Mouse (Mus musculus) small intestine, adult 2 months (tissue): ENCODE data around the gene Taf1c. TPM values are rescaled to one million over a fixed set of nuclear protein-coding genes. Genes with fewer than 3 reads are reported as not detected.

Source experiments
- H3K27ac ChIP-seq: fragments of 200-500 bp; 2 replicates; pipeline ENCODE4 v1.5.1; 2012; ENCODE audit warnings: low read depth, low read length, control low read depth, inconsistent platforms; ENCODE audit not compliant: insufficient read depth
- H3K27me3 ChIP-seq: fragments of 200-500 bp; 2 replicates; pipeline ENCODE4 v1.6.1; 2012; ENCODE audit warnings: mild to moderate bottlenecking, moderate library complexity, low read length, inconsistent platforms; ENCODE audit not compliant: control insufficient read depth, insufficient read depth
- H3K36me3 ChIP-seq: fragments of 200-500 bp; 2 replicates; pipeline ENCODE4 v1.6.1; 2012; ENCODE audit warnings: mild to moderate bottlenecking, low read length, control low read depth, inconsistent platforms; ENCODE audit not compliant: control insufficient read depth, insufficient read depth
- H3K4me1 ChIP-seq: fragments of 200-500 bp; 2 replicates; pipeline ENCODE4 v1.6.1; 2012; ENCODE audit warnings: low read length, inconsistent platforms, mixed read lengths; ENCODE audit not compliant: control insufficient read depth, insufficient read depth, insufficient read length
- H3K4me3 ChIP-seq: fragments of 200-500 bp; 2 replicates; pipeline ENCODE4 v1.5.1; 2012; ENCODE audit warnings: low read depth, mild to moderate bottlenecking, control low read depth, inconsistent platforms, low read length, moderate library complexity
- CTCF ChIP-seq: fragments of 200-500 bp; IDR thresholded peaks from 2 replicates; pipeline ENCODE4 v1.5.1; 2012; ENCODE audit warnings: low read depth, mild to moderate bottlenecking, control low read depth, inconsistent platforms, low read length, moderate library complexity, mixed read lengths; ENCODE audit not compliant: insufficient replicate concordance, insufficient read length; ENCODE audit errors: extremely low read depth
- POLR2A ChIP-seq: fragments of 200-500 bp; IDR thresholded peaks from 2 replicates; pipeline ENCODE4 v1.6.1; 2012; ENCODE audit warnings: low read depth, mild to moderate bottlenecking, control low read depth, inconsistent platforms, low read length, moderate library complexity
- WGBS: fragments of 180-500 bp; shearing (Covaris S2); methylation state at CpG from one replicate; pipeline ENCODE4 v1.1.7; 2018; 5-methylcytosine and 5-hydroxymethylcytosine counted together
- polyA plus RNA-seq: library from polyadenylated mRNA; depleted of rRNA; stranded (reverse); fragments of >200 nt; gene quantifications from 2 replicates; pipeline ENCODE4 v1.2.3, GENCODE M21; 2012

Taf1c gene
- polyA plus RNA-seq, 1 experiment, result 23.6 TPM

GRCm38 (mm10) chr8:119579096-119579495 is 25.9 kb downstream of the Taf1c start:
- Histone ChIP-seq H3K4me1 (peaks cover 21% of the 10 kb centered on the region), H3K4me3 (no peak overlapping the region), H3K27ac (peak overlapping the region; percentile 89), H3K27me3 (no peaks in the 10 kb centered on the region), H3K36me3 (no peaks in the 10 kb centered on the region)
- TF ChIP-seq POLR2A (no peak), CTCF (no peak)
- WGBS, result 50% methylated on average over 13 of the region's 13 CpGs

GRCm38 (mm10) chr8:119575366-119575726 is 29.7 kb downstream of the Taf1c start:
- no peaks in the 10 kb centered on the region for H3K27me3 ChIP-seq
- H3K27ac ChIP-seq, result no peak overlapping the region
- peak overlapping the region; percentile 89 for H3K4me3 ChIP-seq
- 0 out of 2 replicates have a peak, but pooled peaks cover 2% of the 10 kb centered on the region for H3K36me3 ChIP-seq
- peaks cover 23% of the 10 kb centered on the region for H3K4me1 ChIP-seq
- WGBS, result 2% methylated on average over 16 of the region's 16 CpGs
- TF ChIP-seq CTCF (no peak), POLR2A (no peak)

- TF ChIP-seq POLR2A, result peak; percentile 15; the same call in 1 of the 2 replicates
- TF ChIP-seq CTCF, result no peak
- peaks cover 18% of the 10 kb centered on the region for H3K4me1 ChIP-seq
- peak within 1 kb of the TSS; percentile 81 for H3K27ac ChIP-seq
- H3K36me3 ChIP-seq, result 0 out of 2 replicates have a peak, but pooled peaks cover 2% of the 10 kb centered on the region
- H3K4me3 ChIP-seq, result peak within 1 kb of the TSS; percentile 89
- H3K27me3 ChIP-seq, result no peaks in the 10 kb centered on the region
- under 1% methylated on average over 97 of the region's 97 CpGs for WGBS
These were observed 30.3 kb downstream of the Taf1c start, which contains the start of the genes Hsdl1 and Dnaaf1 for GRCm38 (mm10) chr8:119574437-119575365. Gene Hsdl1, minus strand, starts transcription at chr8:119575183. Gene Dnaaf1, plus strand, starts transcription at chr8:119575235.

- TF ChIP-seq CTCF, result no peak
- peak overlapping the region; percentile 11; the same call in 1 of the 2 replicates for H3K4me3 ChIP-seq
- 0 out of 2 replicates have a peak overlapping the region, but pooled peaks have one; percentile 0 for H3K27ac ChIP-seq
- peaks cover 5% of the 10 kb centered on the region for H3K4me1 ChIP-seq
- H3K36me3 ChIP-seq, result peaks cover 6% of the 10 kb centered on the region; the same call in 1 of the 2 replicates
- no peaks in the 10 kb centered on the region for H3K27me3 ChIP-seq
- WGBS, result 37% methylated on average over 4 of the region's 4 CpGs
These were observed 32.6 kb downstream of the Taf1c start for GRCm38 (mm10) chr8:119572411-119572810.

GRCm38 (mm10) chr8:119571135-119571534 is 33.9 kb downstream of the Taf1c start:
- H3K4me3 ChIP-seq, result no peak overlapping the region
- peaks cover 5% of the 10 kb centered on the region for H3K4me1 ChIP-seq
- TF ChIP-seq CTCF, result no peak
- no peak for TF ChIP-seq POLR2A
- H3K27ac ChIP-seq, result no peak overlapping the region
- H3K36me3 ChIP-seq, result peaks cover 11% of the 10 kb centered on the region
- WGBS, result 74% methylated on average over 6 of the region's 6 CpGs
- no peaks in the 10 kb centered on the region for H3K27me3 ChIP-seq

- peaks cover 23% of the 10 kb centered on the region for H3K36me3 ChIP-seq
- H3K4me3 ChIP-seq, result no peak overlapping the region
- H3K27ac ChIP-seq, result no peak overlapping the region
- H3K27me3 ChIP-seq, result no peaks in the 10 kb centered on the region
- no peak for TF ChIP-seq POLR2A
- TF ChIP-seq CTCF, result no peak
- peaks cover 5% of the 10 kb centered on the region for H3K4me1 ChIP-seq
- 79% methylated on average over 4 of the region's 4 CpGs for WGBS
These were observed 35.1 kb downstream of the Taf1c start for GRCm38 (mm10) chr8:119569881-119570280.

GRCm38 (mm10) chr8:119568951-119569350 is 36.1 kb downstream of the Taf1c start:
- H3K36me3 ChIP-seq, result peaks cover 31% of the 10 kb centered on the region
- TF ChIP-seq POLR2A (no peak), CTCF (no peak)
- 88% methylated on average over 7 of the region's 7 CpGs for WGBS
- no peak overlapping the region for H3K4me3 ChIP-seq
- peaks cover 5% of the 10 kb centered on the region for H3K4me1 ChIP-seq
- H3K27ac ChIP-seq, result no peak overlapping the region
- H3K27me3 ChIP-seq, result no peaks in the 10 kb centered on the region
